Mouse (Mus musculus) embryonic facial prominence, embryonic 13.5 days (tissue): ENCODE data around the gene Rnf144b. TPM values are rescaled to one million over a fixed set of nuclear protein-coding genes. Genes with fewer than 3 reads are reported as not detected.

Source experiments
- ATAC-seq: fragments of 200-750 bp; cut with Nextera tagmentation; 2 replicates; pipeline ENCODE4 v1.8.0; 2017; ENCODE audit warnings: low read depth; ENCODE audit not compliant: insufficient number of reproducible peaks, insufficient read depth, low FRiP score, low TSS enrichment
- H3K27ac ChIP-seq: fragments of 300-500 bp; sonication (generic); 2 replicates; pipeline ENCODE4 v1.5.1; 2015; ENCODE audit warnings: moderate library complexity, mild to moderate bottlenecking, inconsistent platforms
- H3K27me3 ChIP-seq: fragments of 300-500 bp; sonication (generic); 2 replicates; pipeline ENCODE4 v1.6.1; 2015; ENCODE audit warnings: mild to moderate bottlenecking, inconsistent platforms
- H3K36me3 ChIP-seq: fragments of 300-500 bp; sonication (generic); 2 replicates; pipeline ENCODE4 v1.6.1; 2015; ENCODE audit warnings: mild to moderate bottlenecking, inconsistent platforms
- H3K4me1 ChIP-seq: fragments of 300-500 bp; sonication (generic); 2 replicates; pipeline ENCODE4 v1.6.1; 2015; ENCODE audit warnings: inconsistent platforms
- H3K4me2 ChIP-seq: fragments of 300-500 bp; sonication (generic); 2 replicates; pipeline ENCODE4 v1.6.1; 2015; ENCODE audit warnings: moderate library complexity, mild to moderate bottlenecking, inconsistent platforms
- H3K4me3 ChIP-seq: fragments of 300-500 bp; sonication (generic); 2 replicates; pipeline ENCODE4 v1.5.1; 2015; ENCODE audit warnings: mild to moderate bottlenecking, inconsistent platforms
- H3K9ac ChIP-seq: fragments of 300-500 bp; sonication (generic); 2 replicates; pipeline ENCODE4 v1.6.1; 2015; ENCODE audit warnings: mild to moderate bottlenecking, inconsistent platforms
- H3K9me3 ChIP-seq: fragments of 300-500 bp; sonication (generic); 2 replicates; pipeline ENCODE4 v1.6.1; 2016; ENCODE audit warnings: inconsistent platforms
- WGBS: fragments of 180-500 bp; shearing (Covaris S2); methylation state at CpG from one replicate; pipeline ENCODE4 v1.1.7; 2015; ENCODE audit warnings: mixed read lengths; 5-methylcytosine and 5-hydroxymethylcytosine counted together
- polyA plus RNA-seq: library from polyadenylated mRNA; unstranded; fragments of >200 nt; fragmentation: Nextera tagmentation; extraction: Ambion mirVana; gene quantifications from 2 replicates; pipeline ENCODE4 v1.2.1, GENCODE M21; 2015

Rnf144b gene
- polyA plus RNA-seq, 1 experiment from 2014 or later, result 2.2 TPM

DNA sequence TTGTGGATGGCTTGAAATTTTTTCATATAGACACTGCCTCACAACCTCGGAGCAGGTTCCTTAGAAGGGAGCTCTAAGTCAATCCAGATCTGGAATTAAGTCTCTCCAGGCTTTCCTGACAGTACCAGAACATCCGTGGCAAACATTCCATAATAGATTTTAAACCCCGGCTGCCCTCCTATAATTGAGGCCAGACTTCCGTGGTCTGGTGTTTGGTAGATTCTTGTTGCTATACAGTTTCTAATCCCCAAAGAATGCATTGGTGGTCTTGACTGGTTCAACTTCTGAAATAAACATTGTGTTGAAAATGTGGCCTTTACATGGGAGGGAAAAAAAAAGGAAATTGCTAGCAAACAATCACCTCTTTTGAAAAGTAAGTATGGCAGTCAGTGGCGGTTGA, 30.8 kb downstream of the Rnf144b start:
- no peak for ATAC-seq
- no peak overlapping the region for H3K9ac ChIP-seq
- 0 out of 2 replicates have a peak overlapping the region, but pooled peaks have one; percentile 29 for H3K27ac ChIP-seq
- peaks cover 17% of the 10 kb centered on the region for H3K4me1 ChIP-seq
- no peaks in the 10 kb centered on the region for H3K36me3 ChIP-seq
- H3K27me3 ChIP-seq, result 0 out of 2 replicates have a peak, but pooled peaks cover 3% of the 10 kb centered on the region
- H3K9me3 ChIP-seq, result no peaks in the 10 kb centered on the region
- H3K4me2 ChIP-seq, result no peak overlapping the region
- WGBS, result 18% methylated on average over 5 of the region's 5 CpGs
- no peak overlapping the region for H3K4me3 ChIP-seq

DNA sequence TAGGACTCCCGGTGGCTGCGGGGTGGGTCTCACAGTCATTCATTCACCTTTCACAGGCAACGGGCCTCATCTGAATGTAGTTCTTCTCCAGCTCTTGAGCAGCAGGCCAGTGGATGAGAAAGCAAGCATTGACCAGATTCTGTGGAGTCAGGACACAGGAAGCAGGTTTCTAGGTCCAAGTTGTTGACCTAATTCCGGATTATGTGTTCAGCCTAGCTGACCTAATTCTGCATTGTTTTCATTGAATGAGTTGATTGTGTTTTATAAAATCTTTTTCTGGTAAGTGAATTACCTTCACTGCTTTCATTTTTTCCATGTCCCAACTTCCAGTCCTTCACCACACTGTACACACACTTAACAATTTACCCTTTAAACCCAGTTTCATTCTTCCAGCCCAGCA, 32.4 kb downstream of the Rnf144b start:
- Histone ChIP-seq H3K9me3 (no peaks in the 10 kb centered on the region), H3K4me2 (no peak overlapping the region), H3K36me3 (no peaks in the 10 kb centered on the region), H3K4me3 (no peak overlapping the region), H3K9ac (no peak overlapping the region), H3K27ac (no peak overlapping the region), H3K4me1 (peaks cover 10% of the 10 kb centered on the region), H3K27me3 (0 out of 2 replicates have a peak, but pooled peaks cover 3% of the 10 kb centered on the region)
- 81% methylated on average over 4 of the region's 4 CpGs for WGBS
- ATAC-seq, result no peak

DNA sequence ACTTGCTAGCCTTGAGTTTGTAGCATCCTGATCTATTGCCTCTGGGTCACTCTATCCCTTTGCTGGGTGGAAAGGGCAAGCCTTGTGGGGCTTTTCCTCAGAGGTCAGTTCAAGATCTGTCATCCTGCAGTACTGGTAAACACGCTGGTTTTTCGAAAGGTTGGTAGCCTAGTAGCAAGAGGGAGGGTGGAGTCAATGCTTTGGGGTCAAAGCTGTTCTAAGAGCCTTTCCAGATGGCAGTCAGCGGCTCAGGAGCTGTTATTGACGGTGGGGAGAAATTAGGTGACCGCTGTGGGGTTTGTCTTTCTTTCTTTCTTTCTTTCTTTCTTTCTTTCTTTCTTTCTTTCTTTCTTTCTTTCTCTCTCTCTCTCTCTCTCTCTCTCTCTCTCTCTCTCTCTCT, 34.4 kb downstream of the Rnf144b start:
- Histone ChIP-seq H3K4me1 (peaks cover 10% of the 10 kb centered on the region), H3K36me3 (no peaks in the 10 kb centered on the region), H3K4me2 (no peak overlapping the region), H3K27me3 (0 out of 2 replicates have a peak, but pooled peaks cover 3% of the 10 kb centered on the region), H3K9ac (no peak overlapping the region), H3K4me3 (no peak overlapping the region), H3K9me3 (no peaks in the 10 kb centered on the region), H3K27ac (no peak overlapping the region)
- 52% methylated on average over 5 of the region's 5 CpGs for WGBS
- no peak for ATAC-seq

DNA sequence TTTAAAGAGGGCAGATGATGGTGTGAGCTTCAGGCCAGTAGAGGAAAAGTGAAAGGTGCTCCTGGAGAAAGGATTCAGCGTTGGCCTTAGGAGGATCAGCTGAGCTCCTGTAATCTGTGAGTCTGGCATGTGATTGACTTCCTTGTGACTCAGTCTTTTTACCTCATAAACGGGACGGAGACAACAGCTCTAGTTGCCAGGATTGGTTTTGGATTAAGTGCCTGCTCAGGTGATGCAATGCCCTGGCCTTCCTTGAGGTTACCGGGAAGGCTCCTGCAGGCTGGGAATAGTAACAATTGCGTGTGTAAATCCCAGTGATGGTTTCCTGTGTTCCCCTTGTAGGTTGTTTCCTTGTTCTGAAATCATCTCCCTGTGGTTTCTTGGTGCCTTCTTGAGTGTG, 39.5 kb downstream of the Rnf144b start:
- no peaks in the 10 kb centered on the region for H3K27me3 ChIP-seq
- H3K4me3 ChIP-seq, result no peak overlapping the region
- no peak for ATAC-seq
- WGBS, result 86% methylated on average over 5 of the region's 5 CpGs
- H3K27ac ChIP-seq, result no peak overlapping the region
- no peaks in the 10 kb centered on the region for H3K9me3 ChIP-seq
- H3K36me3 ChIP-seq, result no peaks in the 10 kb centered on the region
- no peak overlapping the region for H3K9ac ChIP-seq
- H3K4me1 ChIP-seq, result no peaks in the 10 kb centered on the region
- H3K4me2 ChIP-seq, result no peak overlapping the region

DNA sequence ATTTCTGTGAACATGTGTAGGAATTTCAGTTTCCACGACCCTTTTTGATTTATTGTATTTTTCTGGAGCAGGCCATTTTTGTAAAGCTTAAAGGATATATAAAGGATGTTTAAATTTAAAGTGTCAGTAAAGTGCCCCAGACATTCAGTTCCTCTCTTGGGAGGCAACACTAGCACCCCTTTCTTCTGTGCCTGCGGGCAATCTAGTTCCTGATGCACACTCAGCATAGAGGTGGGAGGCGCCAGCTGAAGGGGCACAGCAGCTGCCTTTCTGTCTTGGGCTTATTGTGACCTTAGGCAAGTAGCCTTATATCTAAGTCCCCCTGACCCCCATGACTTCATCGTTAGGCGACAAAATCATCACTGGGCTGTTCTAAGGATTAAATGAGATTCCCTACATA, 42.3 kb downstream of the Rnf144b start:
- WGBS, result 72% methylated on average over 5 of the region's 5 CpGs
- no peaks in the 10 kb centered on the region for H3K27me3 ChIP-seq

DNA sequence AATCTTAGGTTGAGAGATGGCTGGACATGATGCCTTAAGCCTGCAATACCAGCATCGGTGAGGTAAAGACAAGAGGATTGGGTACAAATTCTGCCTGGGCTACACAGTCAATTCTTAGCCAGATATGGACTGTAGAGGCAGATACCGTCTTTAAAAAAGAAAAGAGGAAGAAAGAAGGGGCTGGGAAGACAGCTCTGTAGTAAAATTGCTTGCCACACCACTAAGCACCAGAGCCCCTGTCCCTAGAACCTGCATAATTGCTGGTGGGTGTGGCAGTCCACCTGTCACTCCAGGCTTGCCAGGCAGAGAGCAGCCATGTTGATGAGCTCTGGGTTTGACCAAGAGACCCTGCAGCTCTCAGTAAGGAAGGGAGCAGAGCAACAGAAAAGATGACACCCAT, 42.8 kb downstream of the Rnf144b start:
- Histone ChIP-seq H3K27ac (no peak overlapping the region), H3K4me3 (no peak overlapping the region), H3K4me2 (no peak overlapping the region), H3K27me3 (no peaks in the 10 kb centered on the region), H3K36me3 (no peaks in the 10 kb centered on the region), H3K9ac (no peak overlapping the region), H3K4me1 (peaks cover 8% of the 10 kb centered on the region), H3K9me3 (no peaks in the 10 kb centered on the region)
- no peak for ATAC-seq
- WGBS, result 96% methylated on average over 2 of the region's 2 CpGs

More for the DNA sequence above, 42.3 kb downstream of the Rnf144b start:
- H3K36me3 ChIP-seq, result no peaks in the 10 kb centered on the region
- H3K9ac ChIP-seq, result no peak overlapping the region
- no peak overlapping the region for H3K4me2 ChIP-seq
- ATAC-seq, result no peak
- no peak overlapping the region for H3K4me3 ChIP-seq
- H3K27ac ChIP-seq, result no peak overlapping the region
- peaks cover 8% of the 10 kb centered on the region for H3K4me1 ChIP-seq
- H3K9me3 ChIP-seq, result no peaks in the 10 kb centered on the region

DNA sequence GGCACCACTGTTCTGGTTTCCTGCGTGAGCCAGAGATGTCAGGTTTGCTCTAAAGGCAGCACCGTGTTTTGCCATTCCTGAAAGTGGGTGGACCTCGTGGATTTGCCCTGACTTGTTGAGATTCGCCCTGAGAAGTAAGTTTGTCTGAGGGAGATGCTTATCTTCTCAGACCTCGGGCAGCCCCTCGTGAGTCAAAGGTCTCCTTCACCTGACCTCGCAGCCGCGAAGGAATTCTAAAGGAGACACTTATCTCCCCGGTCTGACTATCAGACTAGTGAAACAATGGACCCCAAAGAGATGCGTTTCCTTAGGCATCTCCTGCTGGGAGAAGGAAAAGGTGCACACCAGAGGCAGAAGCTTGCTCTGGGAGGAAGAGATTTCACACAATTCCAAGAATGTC, 46.0 kb downstream of the Rnf144b start:
- 13% methylated on average over 11 of the region's 11 CpGs for WGBS
- Histone ChIP-seq H3K27me3 (no peaks in the 10 kb centered on the region), H3K9ac (no peak overlapping the region), H3K4me1 (peaks cover 8% of the 10 kb centered on the region), H3K4me3 (no peak overlapping the region), H3K4me2 (no peak overlapping the region), H3K9me3 (no peaks in the 10 kb centered on the region), H3K36me3 (no peaks in the 10 kb centered on the region), H3K27ac (no peak overlapping the region)
- ATAC-seq, result no peak

DNA sequence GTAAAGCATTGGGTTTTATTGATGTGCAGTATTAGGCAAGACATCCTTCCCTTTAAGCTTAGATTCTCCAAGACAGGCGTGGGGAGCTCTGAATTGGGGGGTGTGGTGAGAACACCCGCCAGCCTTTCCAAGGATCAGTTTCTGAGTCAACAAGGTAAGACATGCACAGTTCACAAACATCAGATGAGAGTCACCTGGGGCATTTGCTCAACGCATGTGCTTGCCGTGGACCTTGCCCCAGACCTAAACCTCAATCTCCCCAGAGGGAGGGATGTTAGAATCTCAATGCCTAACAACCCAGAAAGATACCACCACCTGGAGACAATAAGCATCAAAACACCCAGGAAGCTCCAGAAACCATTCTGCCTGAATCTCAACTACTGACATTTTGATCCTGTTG, 47.6 kb downstream of the Rnf144b start:
- Histone ChIP-seq H3K27ac (no peak overlapping the region), H3K4me3 (no peak overlapping the region), H3K36me3 (no peaks in the 10 kb centered on the region), H3K4me1 (peaks cover 8% of the 10 kb centered on the region), H3K9ac (no peak overlapping the region), H3K4me2 (no peak overlapping the region), H3K27me3 (no peaks in the 10 kb centered on the region), H3K9me3 (no peaks in the 10 kb centered on the region)
- no peak for ATAC-seq
- 68% methylated on average over 4 of the region's 4 CpGs for WGBS

DNA sequence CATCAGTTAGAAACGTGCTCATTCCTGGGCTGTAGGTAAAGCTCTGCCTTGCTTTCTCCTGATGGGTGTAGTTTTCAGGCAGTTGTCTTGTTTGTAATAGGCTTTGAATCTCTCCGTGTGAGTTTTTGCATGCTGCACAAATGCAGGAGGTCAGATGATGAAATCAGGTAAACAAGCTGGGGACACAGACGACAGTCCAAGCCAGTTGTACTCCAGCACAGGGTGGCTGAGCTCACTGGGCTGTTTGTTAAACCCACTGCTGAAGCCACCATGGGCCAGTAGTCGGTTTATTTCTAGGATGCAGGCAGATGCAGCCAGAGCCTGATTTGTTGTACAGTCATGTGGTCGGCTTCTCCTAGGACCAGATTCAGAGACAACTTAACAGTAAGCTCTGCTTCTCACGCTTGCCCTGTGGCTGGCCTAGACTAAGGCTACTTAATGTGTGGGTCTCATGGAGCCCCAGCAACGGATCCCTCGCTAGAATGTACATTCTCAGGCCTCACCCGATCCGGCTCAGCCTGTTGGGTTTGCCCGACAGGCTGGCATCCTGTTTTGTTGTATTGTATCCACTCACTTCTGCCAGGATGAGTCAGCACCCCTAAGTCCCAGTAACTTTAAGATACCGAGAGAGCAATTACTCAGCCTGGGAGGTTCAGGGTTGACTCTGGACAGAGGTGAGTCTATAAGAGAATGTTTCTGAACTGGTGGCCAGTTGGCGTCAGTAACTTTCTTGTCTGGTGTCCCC, 48.5 kb downstream of the Rnf144b start:
- 79% methylated on average over 13 of the region's 13 CpGs for WGBS
- no peak overlapping the region for H3K9ac ChIP-seq

DNA sequence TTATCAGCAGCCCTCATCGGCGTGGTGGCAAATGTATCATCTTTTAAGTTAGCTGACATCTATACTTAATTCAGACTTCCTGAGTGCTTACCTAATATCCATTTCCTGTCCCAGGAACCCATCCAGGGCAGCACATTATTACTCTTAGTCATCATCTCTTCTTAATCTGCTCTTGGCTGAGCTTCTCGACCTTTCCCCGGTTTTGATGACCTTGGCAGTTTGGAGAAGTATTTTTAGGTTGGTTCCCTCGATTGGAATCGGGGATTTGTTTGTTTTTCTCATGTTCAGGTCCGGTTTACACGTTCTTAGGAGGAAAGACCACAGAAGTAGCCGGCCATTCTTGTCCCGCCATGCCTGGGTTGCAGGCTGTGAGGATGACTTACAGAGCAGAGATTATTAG, 50.4 kb downstream of the Rnf144b start:
- Histone ChIP-seq H3K27ac (no peak overlapping the region), H3K9ac (no peak overlapping the region), H3K4me2 (no peak overlapping the region), H3K4me3 (no peak overlapping the region), H3K36me3 (no peaks in the 10 kb centered on the region), H3K9me3 (no peaks in the 10 kb centered on the region), H3K4me1 (peaks cover 8% of the 10 kb centered on the region), H3K27me3 (no peaks in the 10 kb centered on the region)
- ATAC-seq, result no peak
- WGBS, result 78% methylated on average over 10 of the region's 10 CpGs

More for the DNA sequence above, 48.5 kb downstream of the Rnf144b start:
- no peak for ATAC-seq
- H3K36me3 ChIP-seq, result no peaks in the 10 kb centered on the region
- H3K4me2 ChIP-seq, result no peak overlapping the region
- H3K27me3 ChIP-seq, result no peaks in the 10 kb centered on the region
- H3K9me3 ChIP-seq, result no peaks in the 10 kb centered on the region
- H3K4me3 ChIP-seq, result no peak overlapping the region
- peaks cover 8% of the 10 kb centered on the region for H3K4me1 ChIP-seq
- no peak overlapping the region for H3K27ac ChIP-seq

DNA sequence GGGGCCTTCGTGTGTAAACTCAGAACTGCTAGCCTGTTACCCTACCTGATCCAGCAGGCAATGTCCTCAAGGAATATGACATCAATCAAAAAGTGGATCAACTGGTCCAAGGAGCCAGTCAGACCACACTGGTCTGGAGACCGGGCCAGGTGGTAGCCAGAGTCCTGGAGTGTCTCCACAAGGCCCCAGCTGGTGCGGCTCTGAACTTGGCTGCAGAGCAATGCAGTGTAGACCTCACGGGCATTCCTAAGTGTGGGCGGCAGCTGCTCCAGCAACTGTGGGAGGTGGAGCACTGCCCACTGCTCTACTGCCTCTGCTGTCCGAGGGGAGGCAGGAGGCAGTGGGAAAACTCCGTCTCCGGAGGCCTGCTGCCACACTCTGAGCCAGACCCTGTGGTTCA, 55.7 kb downstream of the Rnf144b start:
- Histone ChIP-seq H3K4me3 (no peak overlapping the region), H3K36me3 (no peaks in the 10 kb centered on the region), H3K4me2 (no peak overlapping the region), H3K9me3 (no peaks in the 10 kb centered on the region), H3K9ac (no peak overlapping the region), H3K4me1 (no peaks in the 10 kb centered on the region), H3K27me3 (no peaks in the 10 kb centered on the region), H3K27ac (no peak overlapping the region)
- no peak for ATAC-seq
- 78% methylated on average over 8 of the region's 8 CpGs for whole genome bisulfite sequencing

DNA sequence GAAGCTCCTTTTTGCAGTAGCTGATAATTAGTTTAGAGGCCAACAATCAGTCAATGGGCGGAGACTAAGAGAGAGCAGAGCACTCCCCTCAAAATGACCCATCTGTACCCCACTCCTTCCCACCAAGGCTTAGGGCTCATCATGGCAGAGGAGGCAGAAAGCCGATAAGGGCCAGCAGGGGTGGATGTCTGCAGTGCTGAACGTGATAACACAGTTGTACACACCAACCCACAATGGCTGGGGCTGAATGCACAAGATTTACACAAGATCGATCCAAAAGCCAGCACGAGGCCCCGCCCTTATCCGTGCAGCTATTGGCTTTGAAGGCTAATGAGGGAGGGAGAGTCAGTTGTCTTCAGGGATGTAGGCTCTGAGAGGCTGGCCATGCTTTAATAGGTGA, 58.3 kb downstream of the Rnf144b start:
- Histone ChIP-seq H3K27me3 (no peaks in the 10 kb centered on the region), H3K9ac (no peak overlapping the region), H3K36me3 (no peaks in the 10 kb centered on the region), H3K27ac (no peak overlapping the region), H3K4me3 (no peak overlapping the region), H3K4me1 (no peaks in the 10 kb centered on the region), H3K9me3 (no peaks in the 10 kb centered on the region), H3K4me2 (no peak overlapping the region)
- WGBS, result 88% methylated on average over 7 of the region's 7 CpGs
- no peak for ATAC-seq
